Mouse (Mus musculus) spleen, adult 2 months (tissue): ENCODE measurements around the gene Scn8a.

Source experiments
- CTCF ChIP-seq: fragments of 200-500 bp; IDR thresholded peaks from 2 replicates; pipeline ENCODE4 v1.5.1; 2011; ENCODE audit warnings: mild to moderate bottlenecking, inconsistent platforms; ENCODE audit not compliant: insufficient read depth, insufficient read length, insufficient replicate concordance; ENCODE audit errors: extremely low read depth
- POLR2A ChIP-seq: fragments of 200-500 bp; IDR thresholded peaks from 2 replicates; pipeline ENCODE4 v1.6.1; 2011; ENCODE audit warnings: low read depth, low read length, inconsistent platforms

GRCm38 (mm10) chr15:101091551-101091950 is 221.9 kb downstream of the Scn8a start:
- no peak for TF ChIP-seq POLR2A
- TF ChIP-seq CTCF = no peak
